Mouse (Mus musculus): ENCODE measurements around the gene Tcf20.
"Not testable (repeated sequence)": the region's sequence is repeated elsewhere in the genome, so short reads cannot be mapped to it uniquely, and the experiment has no call there.

The Tcf20 gene

GRCm38 (mm10) chr15:82898141-82898739 is 89.4 kb downstream of the Tcf20 start:
- DNase-seq: no peak

- no peak for DNase-seq
Measured at GRCm38 (mm10) chr15:82896336-82896735, 91.3 kb downstream of the Tcf20 start.

- DNase-seq: no peak
Measured at GRCm38 (mm10) chr15:82890470-82890869, 97.2 kb downstream of the Tcf20 start.

DNA sequence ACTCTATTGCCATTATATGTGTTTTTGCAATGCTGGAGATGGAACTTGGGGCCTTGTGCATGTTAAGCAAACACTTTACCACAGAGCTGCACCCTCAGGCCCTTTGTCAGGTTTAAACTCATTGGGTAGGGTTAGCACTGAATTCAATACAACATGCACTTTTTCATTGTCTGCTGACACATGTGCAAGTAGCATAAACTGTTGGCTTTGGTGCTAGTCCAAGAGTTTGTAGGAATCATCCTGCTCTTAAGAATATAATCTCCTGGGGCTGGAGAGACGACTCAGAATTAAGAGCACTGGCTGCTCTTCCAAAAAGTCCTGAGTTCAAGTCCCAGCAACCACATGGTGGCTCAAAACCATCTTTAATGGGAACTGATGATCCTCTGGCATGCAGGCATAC is 98.2 kb downstream of the Tcf20 start:
- no peak for DNase-seq

DNA sequence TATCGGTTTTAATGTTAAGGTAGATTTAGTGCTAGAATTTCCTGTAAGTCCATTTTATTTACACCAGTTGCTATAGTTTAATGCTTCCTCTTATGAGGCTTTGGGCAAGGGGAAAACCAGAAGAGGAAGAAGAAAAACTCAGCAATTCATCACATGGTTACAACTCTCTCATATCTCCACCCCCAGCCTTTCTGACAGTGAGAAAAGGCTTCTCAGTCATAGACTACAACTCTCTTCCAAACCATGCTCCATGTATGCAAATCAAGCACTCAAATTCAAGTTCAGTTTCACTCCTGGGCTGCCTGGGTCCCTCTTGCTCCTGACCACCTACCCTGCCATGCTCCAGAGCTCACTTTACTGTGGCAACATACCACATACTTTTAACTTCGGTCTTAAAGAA is 99.2 kb downstream of the Tcf20 start:
- no peak for DNase-seq

GRCm38 (mm10) chr15:82877309-82877708 is 110.4 kb downstream of the Tcf20 start:
- DNase-seq: no peak

DNA sequence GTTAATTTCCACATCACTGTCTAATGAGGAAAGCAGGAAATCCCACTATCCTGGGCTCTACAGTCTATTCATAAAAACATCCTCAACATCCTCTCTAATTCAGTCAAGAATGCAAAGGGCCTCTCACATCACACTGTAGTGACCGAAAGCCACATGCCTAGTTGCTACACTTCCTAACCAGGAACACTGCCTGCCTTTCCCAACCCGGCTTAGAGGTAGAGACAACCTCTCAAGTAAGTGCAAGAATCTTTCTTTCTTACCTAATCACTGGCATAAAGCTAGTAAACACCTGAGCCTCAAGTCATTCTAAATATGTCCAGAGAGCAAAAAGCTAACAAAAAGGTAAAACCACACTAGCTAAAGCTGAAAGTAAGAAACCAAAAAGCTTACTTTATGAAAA is 110.8 kb downstream of the Tcf20 start:
- no peak for DNase-seq

DNA sequence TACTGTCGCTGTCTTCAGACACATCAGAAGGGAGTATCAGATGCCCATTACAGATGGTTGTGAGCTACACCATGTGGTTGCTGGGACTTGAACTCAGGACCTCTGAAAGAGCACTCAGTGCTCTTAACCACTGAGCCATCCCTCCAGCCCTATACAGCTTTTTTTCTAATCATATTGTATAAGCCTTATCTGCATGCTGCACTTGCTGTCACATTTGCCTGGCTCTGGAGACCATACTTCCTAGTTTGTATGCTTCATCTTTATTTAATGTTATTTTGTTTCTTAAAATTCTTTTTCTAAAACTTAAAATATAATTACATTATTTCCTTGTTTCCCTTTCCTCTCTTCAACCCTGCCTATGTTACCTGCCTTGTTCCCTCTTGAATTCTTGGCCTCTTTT is 115.6 kb downstream of the Tcf20 start:
- no peak for DNase-seq

GRCm38 (mm10) chr15:82866286-82866685 is 121.4 kb downstream of the Tcf20 start:
- DNase-seq: not testable (repeated sequence)

DNA sequence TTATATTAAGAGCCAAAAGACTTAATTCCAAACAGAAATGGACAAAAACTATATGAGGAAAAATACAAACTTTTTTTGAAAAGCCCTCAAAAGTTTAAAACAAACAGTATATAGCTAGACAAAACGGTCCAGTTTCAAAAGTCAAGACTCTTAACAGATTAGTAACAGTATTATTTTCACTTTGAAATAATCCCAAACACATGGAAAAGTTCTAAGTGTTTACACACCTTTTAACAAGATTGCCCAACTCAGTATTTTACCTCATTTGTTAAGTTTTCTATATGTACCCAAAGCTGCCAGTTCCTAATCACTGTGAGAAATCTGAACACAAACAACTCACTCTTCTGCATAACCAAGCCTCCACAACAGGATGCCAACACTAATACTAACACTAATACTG is 124.0 kb downstream of the Tcf20 start:
- no peak for DNase-seq

DNA sequence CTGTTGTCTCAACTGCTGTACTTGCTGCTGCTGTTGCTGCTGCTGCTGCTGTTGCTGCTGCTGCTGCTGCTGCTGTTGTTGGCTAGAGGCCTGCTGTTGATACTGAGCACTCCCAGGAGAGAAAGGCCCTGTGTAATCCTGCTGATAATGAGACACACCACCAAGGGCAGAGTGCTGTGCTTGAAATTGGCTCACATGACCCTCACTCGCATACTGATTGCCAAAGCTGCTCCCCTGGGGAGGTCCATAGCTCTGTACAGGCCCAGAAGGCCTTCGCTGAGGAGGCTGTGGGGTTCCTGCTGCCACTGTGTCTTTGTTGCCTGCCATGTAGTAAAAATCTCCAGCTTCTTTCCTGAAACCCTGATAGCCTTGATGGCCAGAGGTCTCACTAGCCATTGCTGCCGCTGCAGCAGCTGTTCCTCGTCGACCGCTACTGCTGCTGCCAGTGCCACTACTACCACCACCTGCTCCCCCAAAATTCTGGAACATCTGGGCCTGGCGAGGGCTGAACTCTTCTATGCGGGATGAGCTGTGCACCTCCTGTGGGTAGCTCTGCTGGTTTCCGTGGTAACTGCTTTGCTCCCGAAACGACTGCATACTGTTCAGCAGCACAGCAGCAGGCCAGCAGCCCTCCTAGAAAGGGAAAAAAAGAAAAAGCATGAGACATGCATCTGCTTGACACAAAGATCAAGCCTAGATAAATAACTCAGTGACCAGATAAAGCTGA is 130.9 kb downstream of the Tcf20 start:
- peak in 1 of 2 experiments; percentile 46 for DNase-seq

DNA sequence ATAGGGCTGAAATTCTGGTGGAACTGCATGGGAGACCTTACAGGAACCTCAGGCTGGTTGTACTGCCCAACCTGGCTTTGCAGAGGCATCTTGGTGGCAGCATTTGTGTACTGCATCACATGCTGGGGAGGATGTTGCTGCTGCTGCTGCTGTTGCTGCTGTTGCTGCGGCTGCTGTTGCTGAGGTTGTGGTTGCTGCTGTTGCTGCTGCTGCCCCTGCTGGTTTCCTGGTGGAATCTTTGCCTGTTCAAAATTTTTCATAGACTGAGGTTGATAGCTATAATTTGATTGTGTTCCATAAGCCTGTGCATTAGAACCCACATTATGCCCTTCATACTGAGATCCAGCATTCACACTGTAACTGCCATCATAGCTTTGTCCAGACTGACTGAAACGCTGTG is 131.6 kb downstream of the Tcf20 start:
- DNase-seq: no peak

- no peak for DNase-seq
Measured at GRCm38 (mm10) chr15:82839146-82839545, 148.5 kb downstream of the Tcf20 start.

GRCm38 (mm10) chr15:82829917-82830316 is 157.8 kb downstream of the Tcf20 start:
- DNase-seq: no peak

DNA sequence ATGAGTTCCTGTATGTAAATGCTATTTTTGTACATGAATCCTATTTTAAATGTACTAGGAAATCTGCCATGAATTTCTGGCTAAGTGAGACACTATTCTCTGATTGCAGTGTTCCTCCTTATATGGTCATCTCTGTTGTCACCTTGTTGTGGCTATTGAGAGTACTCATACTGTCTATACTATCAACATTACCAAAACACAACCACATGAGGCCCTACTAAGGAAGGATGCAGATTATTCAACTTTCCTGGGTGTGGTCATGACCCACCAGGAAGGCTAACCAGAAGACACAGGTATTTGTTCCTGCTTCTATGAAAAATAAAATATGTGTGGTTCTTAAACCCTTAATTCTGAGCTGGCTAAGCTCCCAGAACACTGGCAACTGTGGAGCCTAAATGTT is 161.8 kb downstream of the Tcf20 start:
- DNase-seq: no peak

DNA sequence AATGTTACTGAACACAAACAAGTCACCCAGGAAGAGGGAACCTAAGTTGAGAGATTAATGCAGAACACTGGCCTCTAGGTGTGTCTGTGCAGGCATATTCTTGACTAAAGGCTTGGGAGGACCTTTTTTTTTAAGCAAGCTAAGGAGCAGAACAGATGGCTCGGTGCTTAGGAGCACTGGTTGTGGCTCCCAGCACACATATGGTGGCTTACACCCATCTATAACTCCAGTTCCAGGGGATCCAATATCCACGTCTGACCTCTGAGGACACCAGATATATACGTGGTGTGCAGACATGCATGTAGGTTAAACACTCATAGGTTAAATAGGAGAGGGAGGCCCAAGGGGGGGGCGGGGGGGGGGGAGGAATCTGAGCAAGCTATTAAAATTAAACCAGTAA is 165.3 kb downstream of the Tcf20 start:
- no peak for DNase-seq

DNA sequence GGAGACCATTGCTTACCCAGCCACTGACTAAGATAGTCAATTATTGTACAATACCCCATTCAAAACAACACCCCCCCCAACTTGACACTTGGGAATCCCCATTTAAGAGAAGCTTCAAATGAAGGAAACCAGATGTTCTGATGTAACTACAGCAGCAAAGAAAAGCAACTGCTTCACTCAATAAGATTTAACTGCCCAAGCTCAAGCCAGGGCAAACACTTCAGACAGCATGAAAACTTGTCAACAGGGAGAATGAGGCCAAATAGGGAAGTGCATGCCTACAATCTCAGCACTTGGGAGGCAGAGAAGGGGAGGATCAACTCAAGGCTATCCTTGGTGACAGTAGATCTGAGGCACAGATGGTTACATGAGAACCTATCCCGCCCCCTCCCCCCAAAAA is 166.0 kb downstream of the Tcf20 start:
- DNase-seq: no peak

DNA sequence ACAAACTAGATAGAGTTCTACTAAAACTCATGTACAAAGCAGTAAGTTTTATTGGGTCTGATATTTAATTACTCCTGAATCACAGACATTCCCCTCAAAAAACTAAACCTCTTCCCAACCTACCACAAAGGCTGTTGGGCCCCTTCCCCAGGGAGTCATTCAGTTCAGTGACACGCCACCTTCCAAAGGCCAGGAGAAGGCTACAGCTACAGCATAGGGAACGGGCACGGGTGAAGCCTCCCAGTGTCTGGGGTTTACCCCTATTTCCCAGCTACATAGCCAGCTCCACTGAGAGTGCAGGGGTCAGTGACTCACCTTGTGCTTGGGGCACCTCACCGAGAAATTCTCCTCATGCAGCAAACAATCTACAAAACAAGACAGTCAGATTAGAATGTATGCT is 172.4 kb downstream of the Tcf20 start:
- DNase-seq: no peak

DNA sequence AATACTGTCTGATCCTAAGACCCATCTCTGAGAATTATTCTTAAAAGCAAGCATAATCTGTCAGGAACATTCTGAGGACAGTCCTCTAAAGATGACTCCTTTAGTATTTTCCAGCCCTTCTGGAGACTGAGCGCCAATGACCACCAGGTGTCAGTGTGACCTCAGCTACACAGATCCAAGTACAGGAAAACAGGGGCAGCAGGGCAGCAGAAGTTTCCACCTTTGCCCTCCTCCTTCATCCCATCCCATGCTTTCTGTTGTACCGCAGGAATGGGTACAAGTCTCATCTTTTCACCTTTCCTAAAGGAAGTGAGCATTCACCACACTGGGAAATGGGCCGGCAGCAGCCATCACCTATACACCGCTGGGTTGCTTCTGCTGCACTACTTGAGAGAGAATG is 172.9 kb downstream of the Tcf20 start:
- DNase-seq: peak; percentile 71 to 80

DNA sequence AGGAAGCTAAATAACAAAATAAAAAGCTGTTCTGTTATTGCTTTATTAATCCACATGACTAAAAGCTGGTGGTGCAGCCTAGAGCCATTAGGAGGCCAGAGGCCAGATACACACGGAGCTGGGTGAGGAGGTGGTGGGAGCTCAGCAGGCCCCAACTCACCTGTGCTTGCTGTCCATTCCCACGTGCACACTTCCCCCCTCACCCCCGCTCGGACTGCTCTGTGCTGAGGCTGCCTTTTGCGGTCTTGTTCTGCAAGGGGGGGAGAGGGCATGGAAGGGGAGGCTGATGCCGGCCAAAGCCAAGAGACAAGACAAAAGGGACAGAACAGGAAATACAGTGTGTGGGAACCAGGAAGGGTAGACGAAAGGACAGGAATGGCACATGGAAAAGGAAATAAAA is 173.4 kb downstream of the Tcf20 start:
- no peak for DNase-seq

DNA sequence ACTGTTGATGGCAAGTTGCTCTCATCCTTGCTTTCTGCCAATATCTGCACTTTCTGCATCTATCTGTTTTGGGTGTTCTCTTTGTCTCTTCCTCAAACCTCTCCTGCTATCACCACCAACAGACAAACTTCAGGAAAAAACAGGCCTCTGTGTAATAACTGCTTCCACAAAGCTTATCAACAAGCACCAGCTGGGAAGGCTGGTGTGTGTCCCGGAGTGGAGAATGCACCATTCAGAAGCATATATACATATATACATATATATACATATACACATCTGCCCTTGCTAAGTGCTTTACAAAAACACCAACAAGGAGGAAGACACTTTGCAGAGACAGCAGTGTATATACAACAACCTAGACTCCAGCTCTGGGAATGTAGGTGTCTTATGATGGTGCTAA is 177.1 kb downstream of the Tcf20 start:
- no peak for DNase-seq

DNA sequence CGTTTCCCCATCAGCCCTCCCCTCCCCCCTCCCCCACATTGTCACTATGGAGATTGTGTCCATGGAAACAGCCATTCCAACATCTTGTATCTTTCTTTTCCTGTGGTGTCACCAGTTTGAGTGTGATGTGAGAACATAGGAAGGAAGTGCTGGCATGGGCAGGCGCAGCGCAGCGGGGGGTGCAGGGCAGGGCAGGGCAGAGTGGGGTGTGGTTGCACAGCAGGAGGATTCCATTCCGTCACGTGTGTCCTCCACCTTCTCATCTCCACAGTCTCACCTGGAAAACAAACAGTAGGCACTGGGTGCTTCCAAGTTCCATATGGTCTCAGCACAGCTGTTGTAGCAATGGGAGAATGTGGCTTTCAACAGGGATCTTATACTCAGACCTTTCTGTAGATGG is 178.2 kb downstream of the Tcf20 start:
- DNase-seq: peak; percentile 25 to 67

DNA sequence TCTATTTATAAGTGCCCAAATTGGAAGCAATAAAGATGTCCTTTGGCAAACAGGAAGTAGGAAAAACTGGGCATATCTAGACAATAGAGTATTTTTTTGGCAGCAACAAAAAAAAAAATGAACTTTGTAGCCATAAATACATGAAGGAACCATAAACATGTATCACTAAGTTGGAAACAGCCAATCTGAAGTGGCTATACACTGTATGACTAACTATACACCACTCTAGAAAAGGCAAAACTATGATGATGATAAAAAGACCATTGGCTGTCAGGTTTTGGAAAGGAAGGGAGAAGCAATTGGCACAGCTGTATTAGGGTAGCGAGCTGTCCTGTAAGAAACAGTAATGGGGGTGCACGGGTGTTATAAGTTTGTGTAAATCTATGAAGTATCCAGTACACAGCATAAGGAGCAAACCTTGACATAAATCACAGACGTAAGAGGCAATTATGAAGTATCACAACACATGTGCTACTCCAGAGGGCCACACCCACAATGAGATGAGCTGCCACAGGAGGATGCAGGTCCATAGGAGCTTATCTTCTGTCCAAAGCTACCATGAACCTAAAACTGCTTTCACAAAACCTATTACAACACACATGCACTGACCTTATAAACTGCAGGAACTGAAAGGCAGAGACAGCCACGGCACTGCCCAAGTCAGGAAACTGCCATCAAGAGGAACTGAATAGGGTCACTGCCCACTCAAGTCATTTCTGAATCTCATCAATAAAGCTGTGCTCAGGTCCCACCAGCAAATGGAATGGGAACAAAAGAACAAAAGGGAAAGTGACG is 180.5 kb downstream of the Tcf20 start:
- DNase-seq: no peak
